Mouse (Mus musculus) MN1 (cell line): ENCODE data around the gene Wdr86.

Experiments
- DNase-seq: peaks from one replicate; pipeline ENCODE4 v3.0.0-alpha.2; 2016; ENCODE audit warnings: low spot score

The Wdr86 gene

GRCm38 (mm10) chr5:24733134-24733533, 2.6 kb upstream of the Wdr86 start:
- no peak for DNase-seq

- no peak for DNase-seq
Measured at GRCm38 (mm10) chr5:24730986-24731385, 459 bp upstream of the Wdr86 start.

GRCm38 (mm10) chr5:24729797-24730487, 585 bp downstream of the Wdr86 start:
- DNase-seq = no peak

GRCm38 (mm10) chr5:24726901-24727836, 3.4 kb downstream of the Wdr86 start:
- DNase-seq = no peak

GRCm38 (mm10) chr5:24725897-24726296, 4.6 kb downstream of the Wdr86 start:
- no peak for DNase-seq

- no peak for DNase-seq
Measured at GRCm38 (mm10) chr5:24724805-24725204, 5.7 kb downstream of the Wdr86 start.

- DNase-seq = no peak
Measured at GRCm38 (mm10) chr5:24724270-24724634, 6.3 kb downstream of the Wdr86 start.

GRCm38 (mm10) chr5:24723527-24724269, 6.8 kb downstream of the Wdr86 start:
- DNase-seq = no peak

- DNase-seq = no peak
Measured at GRCm38 (mm10) chr5:24719852-24720251, 10.7 kb downstream of the Wdr86 start.

- DNase-seq = no peak
Measured at GRCm38 (mm10) chr5:24718076-24718475, 12.5 kb downstream of the Wdr86 start.

GRCm38 (mm10) chr5:24713987-24714386, 16.5 kb downstream of the Wdr86 start:
- no peak for DNase-seq

GRCm38 (mm10) chr5:24713199-24713598, 17.3 kb downstream of the Wdr86 start:
- no peak for DNase-seq

- no peak for DNase-seq
Measured at GRCm38 (mm10) chr5:24711615-24712014, 18.9 kb downstream of the Wdr86 start.

- peak; percentile 72 for DNase-seq
Measured at GRCm38 (mm10) chr5:24709962-24710361, 20.6 kb downstream of the Wdr86 start.

GRCm38 (mm10) chr5:24704615-24705014, 25.9 kb downstream of the Wdr86 start:
- DNase-seq = no peak

GRCm38 (mm10) chr5:24701271-24701670, 29.3 kb downstream of the Wdr86 start:
- DNase-seq = no peak

GRCm38 (mm10) chr5:24696704-24697103, 33.8 kb downstream of the Wdr86 start:
- no peak for DNase-seq

- peak; percentile 14 for DNase-seq
Measured at GRCm38 (mm10) chr5:24687696-24688095, 42.8 kb downstream of the Wdr86 start.

- DNase-seq = peak; percentile 18
Measured at GRCm38 (mm10) chr5:24686671-24687420, 43.7 kb downstream of the Wdr86 start.

GRCm38 (mm10) chr5:24686176-24686575, 44.4 kb downstream of the Wdr86 start:
- DNase-seq = peak; percentile 88

- peak; percentile 97 for DNase-seq
Measured at GRCm38 (mm10) chr5:24685366-24686093, 45.0 kb downstream of the Wdr86 start, which contains the start of gene Nub1. Gene Nub1, plus strand, starts transcription at chr5:24685532.
